Mouse (Mus musculus) layer of hippocampus, adult 9-10 months (tissue): Measurements from ENCODE around the gene A730046J19Rik.

ENCODE experiments used
- DNase-seq: peaks from one replicate; pipeline ENCODE4 v3.0.0; 2022; ENCODE audit warnings: low spot score

Gene A730046J19Rik

DNA sequence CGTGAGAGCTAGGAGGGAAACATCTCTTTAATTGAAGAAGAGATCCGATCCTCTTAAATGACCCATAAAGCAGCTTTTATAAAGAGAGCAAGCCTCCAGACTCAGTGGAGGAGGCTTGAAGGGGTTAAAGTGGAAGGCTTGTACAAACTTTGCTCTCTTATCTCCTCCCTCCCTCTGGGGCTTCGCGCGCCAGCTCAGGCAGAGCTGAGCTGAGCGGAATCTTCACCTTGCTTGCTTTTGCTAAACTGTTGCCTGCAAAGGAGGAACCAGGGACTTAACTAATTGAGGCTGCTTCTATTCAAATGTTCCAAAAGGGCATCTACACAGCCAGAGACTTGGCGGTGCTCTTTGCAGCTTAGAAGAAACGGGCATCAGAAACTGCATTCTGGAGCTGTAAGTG, at the start of gene A730046J19Rik:
Gene A730046J19Rik (plus strand): TSS at position 173 of the 400 bp plus-strand sequence.
- no peak for DNase-seq

DNA sequence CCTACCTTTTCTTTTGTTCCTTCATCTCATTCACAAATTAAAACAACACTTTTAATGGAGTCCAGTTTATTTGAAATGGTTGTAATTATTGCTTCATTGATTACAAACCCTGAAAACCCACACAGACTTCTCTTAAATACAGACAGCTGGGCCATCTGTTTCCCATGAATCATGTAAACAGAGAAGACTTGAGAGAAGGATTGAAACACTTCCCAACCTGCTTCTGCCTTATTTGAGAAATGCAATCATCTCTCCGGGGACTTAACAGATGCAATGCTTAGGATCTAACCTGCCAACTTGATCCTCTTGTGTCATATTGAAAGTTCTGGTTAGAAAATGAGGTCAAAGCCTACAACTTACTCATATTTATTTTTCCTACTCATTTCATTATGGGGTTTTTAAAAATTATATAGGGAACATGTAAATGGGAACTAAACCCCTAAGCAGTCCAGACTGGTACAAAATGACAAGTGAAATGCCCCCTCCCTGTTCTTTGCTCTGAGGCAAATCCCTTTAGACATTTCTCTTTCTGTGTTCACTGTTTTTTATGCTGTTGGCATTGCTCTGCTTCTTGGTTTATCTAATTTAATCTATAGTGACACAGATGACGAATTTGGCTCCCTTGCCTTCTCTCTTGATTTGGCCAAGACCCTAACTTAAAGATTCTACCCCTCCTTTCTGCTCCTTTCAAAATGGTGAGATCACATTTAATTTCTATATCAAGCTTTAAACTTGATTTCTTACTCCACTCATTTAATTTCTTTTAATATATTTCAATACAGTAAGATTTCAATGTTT, 48.7 kb upstream of the A730046J19Rik start:
- no peak for DNase-seq

DNA sequence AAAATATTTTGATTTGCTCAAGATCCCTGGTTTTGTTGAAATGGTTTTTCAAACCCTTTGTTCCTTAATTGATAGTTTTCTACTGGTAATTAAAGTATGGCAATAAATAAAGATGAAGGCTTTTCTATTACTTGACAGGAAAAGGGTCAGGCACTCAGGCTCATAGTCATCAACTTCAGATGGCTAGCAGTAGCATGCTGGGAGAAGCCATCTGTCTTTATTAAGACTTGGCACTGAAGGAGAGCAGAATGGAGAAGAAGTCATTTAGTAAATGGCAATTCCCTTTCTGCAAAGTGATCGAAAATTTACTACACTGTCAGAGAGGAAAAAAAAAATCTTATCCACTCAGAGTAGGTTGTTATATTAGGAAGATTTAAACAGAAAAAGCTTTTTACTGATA, 17.2 kb upstream of the A730046J19Rik start:
- no peak for DNase-seq

DNA sequence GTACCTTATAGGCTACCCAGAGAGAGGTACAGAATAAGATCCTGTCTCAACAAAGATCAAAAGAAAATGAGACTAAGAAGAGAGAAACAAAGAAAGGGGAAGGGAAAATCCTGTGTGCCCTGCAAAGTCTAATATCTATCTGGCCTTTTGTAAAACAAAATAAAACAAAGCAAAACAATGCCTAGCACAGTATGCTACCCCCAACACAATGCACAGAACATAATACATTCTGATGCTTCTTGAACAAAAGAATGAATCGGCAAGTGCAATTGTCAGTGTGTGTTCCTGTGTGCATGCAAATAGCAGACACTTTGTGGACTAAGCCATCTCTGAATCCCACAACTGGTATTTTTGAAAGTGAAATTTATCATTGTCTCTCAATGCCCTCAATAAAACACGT, 3.5 kb upstream of the A730046J19Rik start:
- no peak for DNase-seq

DNA sequence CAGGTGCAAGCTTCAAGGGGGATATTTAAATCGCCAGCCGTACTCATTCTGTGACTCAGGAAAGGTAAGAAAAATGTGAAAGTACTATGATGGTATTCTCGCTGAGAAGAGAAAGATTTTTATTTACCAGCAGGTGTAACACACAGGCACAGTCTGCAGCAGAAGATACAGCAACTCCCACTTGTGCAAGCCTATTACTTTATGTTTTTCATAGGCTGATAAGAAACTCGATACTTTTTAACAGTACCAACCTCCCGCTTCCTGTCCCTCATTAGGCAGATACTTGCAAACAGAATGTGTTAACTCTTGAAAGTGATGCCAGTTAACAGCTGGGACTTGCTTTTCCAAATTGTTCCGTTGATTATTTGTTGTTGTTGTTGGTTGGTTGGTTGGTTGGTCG, 616 bp downstream of the A730046J19Rik start:
- no peak for DNase-seq

DNA sequence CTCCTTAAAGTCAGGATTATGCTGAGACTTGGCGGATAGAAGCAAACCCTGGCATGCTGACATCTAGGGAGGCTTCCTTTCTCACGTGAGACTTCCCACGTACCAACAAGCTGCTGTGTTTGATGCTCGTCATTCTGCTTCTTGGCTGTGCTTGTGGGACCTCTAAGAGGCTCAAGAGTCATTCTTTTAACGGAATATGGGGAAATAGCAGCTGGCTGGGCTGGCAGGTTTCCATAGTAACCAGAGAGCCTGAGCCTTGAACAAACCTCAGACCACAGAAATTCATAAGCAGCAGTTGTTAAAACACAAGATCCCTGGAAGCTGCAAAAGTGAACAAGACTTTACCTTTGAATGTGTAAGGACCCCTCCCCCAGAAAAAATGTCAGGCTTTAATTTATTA, 9.4 kb downstream of the A730046J19Rik start:
- no peak for DNase-seq
